Mouse (Mus musculus) liver, embryonic 11.5 days (tissue): ENCODE measurements around the gene Tk1. TPM values are rescaled to one million over a fixed set of nuclear protein-coding genes. Genes with fewer than 3 reads are reported as not detected.

Experiments
- ATAC-seq: fragments of 200-750 bp; cut with Nextera tagmentation; replicated peaks from 2 replicates; pipeline ENCODE4 v1.8.0; 2017; ENCODE audit warnings: moderate number of reproducible peaks, mild to moderate bottlenecking, moderate TSS enrichment, moderate library complexity; ENCODE audit not compliant: low FRiP score
- DNase-seq: peaks from one replicate; pipeline ENCODE4 v3.0.0-alpha.2; 2017; ENCODE audit warnings: low spot score
- H3K27ac ChIP-seq: fragments of 300-500 bp; sonication (generic); 2 replicates; pipeline ENCODE4 v1.5.1; 2014; ENCODE audit warnings: mild to moderate bottlenecking, low read depth, low read length, control low read depth
- H3K27me3 ChIP-seq: fragments of 300-500 bp; sonication (generic); replicated peaks from 2 replicates; pipeline ENCODE4 v1.6.1; 2014; ENCODE audit warnings: low read length, mixed read lengths; ENCODE audit not compliant: control insufficient read depth, insufficient read depth
- H3K36me3 ChIP-seq: fragments of 300-500 bp; sonication (generic); 2 replicates; pipeline ENCODE4 v1.6.1; 2014; ENCODE audit warnings: mild to moderate bottlenecking, low read length, moderate library complexity, mixed read lengths; ENCODE audit not compliant: control insufficient read depth, insufficient read depth
- H3K4me1 ChIP-seq: fragments of 300-500 bp; sonication (generic); replicated peaks from 2 replicates; pipeline ENCODE4 v1.6.1; 2014; ENCODE audit warnings: low read length, mixed read lengths; ENCODE audit not compliant: control insufficient read depth, insufficient read depth
- H3K4me2 ChIP-seq: fragments of 300-500 bp; sonication (generic); 2 replicates; pipeline ENCODE4 v1.6.1; 2014; ENCODE audit warnings: mild to moderate bottlenecking, control low read depth, moderate library complexity
- H3K4me3 ChIP-seq: fragments of 300-500 bp; sonication (generic); 2 replicates; pipeline ENCODE4 v1.5.1; 2014; ENCODE audit warnings: low read depth, low read length, control low read depth
- H3K9ac ChIP-seq: fragments of 300-500 bp; sonication (generic); 2 replicates; pipeline ENCODE4 v1.6.1; 2014; ENCODE audit warnings: low read depth, low read length, control low read depth
- H3K9me3 ChIP-seq: fragments of 300-500 bp; sonication (generic); 2 replicates; pipeline ENCODE4 v1.6.1; 2016; ENCODE audit warnings: low read length, inconsistent platforms, mixed read lengths; ENCODE audit not compliant: control insufficient read depth
- WGBS: fragments of 180-500 bp; shearing (Covaris S2); extraction: QIAGEN DNeasy Blood & Tissue Kit; methylation state at CpG from one replicate; pipeline ENCODE4 v1.1.7; 2014; 5-methylcytosine and 5-hydroxymethylcytosine counted together
- polyA plus RNA-seq: library from polyadenylated mRNA; unstranded; fragments of >200 nt; fragmentation: Nextera tagmentation; extraction: Ambion mirVana; gene quantifications from 2 replicates; pipeline ENCODE4 v1.2.1, GENCODE M21; 2014

The Tk1 gene
- polyA plus RNA-seq, 1 experiment from 2014 or later = 185 TPM

GRCm38 (mm10) chr11:117809407-117810311 is 16.2 kb downstream of the Tk1 start, which contains the start of the genes Gm20708 and Syngr2:
Gm20708 (plus strand) TSS chr11:117809668.
Syngr2 (plus strand) TSS chr11:117809668.
- Histone ChIP-seq H3K4me1 (peaks cover 22% of the 10 kb centered on the region), H3K4me3 (peak within 1 kb of the TSS; percentile 98), H3K27ac (peak within 1 kb of the TSS; percentile 92), H3K4me2 (peak within 1 kb of the TSS; percentile 99), H3K36me3 (peaks cover 25% of the 10 kb centered on the region), H3K27me3 (no peaks in the 10 kb centered on the region), H3K9ac (peak within 1 kb of the TSS; percentile 98), H3K9me3 (no peaks in the 10 kb centered on the region)
- peak; percentile 86 for DNase-seq
- whole genome bisulfite sequencing = under 1% methylated on average over 75 of the region's 75 CpGs
- ATAC-seq = peak; percentile 75

- H3K27me3 ChIP-seq = no peaks in the 10 kb centered on the region
- no peak overlapping the region for H3K4me3 ChIP-seq
- DNase-seq (no peak), ATAC-seq (no peak)
- 95% methylated on average over 6 of the region's 6 CpGs for WGBS
- H3K9me3 ChIP-seq = no peaks in the 10 kb centered on the region
- H3K4me2 ChIP-seq = no peak overlapping the region
- H3K4me1 ChIP-seq = peaks cover 25% of the 10 kb centered on the region
- no peak overlapping the region for H3K27ac ChIP-seq
- no peak overlapping the region for H3K9ac ChIP-seq
- peaks cover 5% of the 10 kb centered on the region; the same call in 1 of the 2 replicates for H3K36me3 ChIP-seq
These were observed 19.1 kb downstream of the Tk1 start for GRCm38 (mm10) chr11:117806781-117807180.

GRCm38 (mm10) chr11:117803166-117803688 is 22.7 kb downstream of the Tk1 start:
- Histone ChIP-seq H3K9ac (no peak overlapping the region), H3K27ac (peak overlapping the region; percentile 1; the same call in 1 of the 2 replicates), H3K4me2 (peak overlapping the region; percentile 2), H3K9me3 (no peaks in the 10 kb centered on the region), H3K4me1 (peaks cover 26% of the 10 kb centered on the region), H3K27me3 (no peaks in the 10 kb centered on the region), H3K36me3 (peaks cover 5% of the 10 kb centered on the region; the same call in 1 of the 2 replicates), H3K4me3 (no peak overlapping the region)
- 84% methylated on average over 3 of the region's 3 CpGs for WGBS
- no peak for DNase-seq
- no peak for ATAC-seq

GRCm38 (mm10) chr11:117801650-117802049 is 24.2 kb downstream of the Tk1 start:
- Histone ChIP-seq H3K9me3 (no peaks in the 10 kb centered on the region), H3K4me2 (peak overlapping the region; percentile 82), H3K4me3 (peak overlapping the region; percentile 24; the same call in 1 of the 2 replicates), H3K27me3 (no peaks in the 10 kb centered on the region), H3K27ac (no peak overlapping the region), H3K4me1 (peaks cover 40% of the 10 kb centered on the region), H3K9ac (no peak overlapping the region), H3K36me3 (peaks cover 5% of the 10 kb centered on the region; the same call in 1 of the 2 replicates)
- ATAC-seq (no peak), DNase-seq (no peak)
- 84% methylated on average over 7 of the region's 7 CpGs for WGBS

- Histone ChIP-seq H3K4me1 (peaks cover 50% of the 10 kb centered on the region), H3K27me3 (no peaks in the 10 kb centered on the region), H3K4me2 (peak overlapping the region; percentile 82), H3K9ac (peak overlapping the region; percentile 66; the same call in 1 of the 2 replicates), H3K4me3 (no peak overlapping the region; the same call in 1 of the 2 replicates), H3K27ac (0 out of 2 replicates have a peak overlapping the region, but pooled peaks have one; percentile 87), H3K36me3 (peaks cover 3% of the 10 kb centered on the region; the same call in 1 of the 2 replicates), H3K9me3 (no peaks in the 10 kb centered on the region)
- no peak for DNase-seq
- ATAC-seq = no peak
- 88% methylated on average over 7 of the region's 7 CpGs for WGBS
These were observed 25.9 kb downstream of the Tk1 start for GRCm38 (mm10) chr11:117800038-117800437.

- peak overlapping the region; percentile 82 for H3K4me2 ChIP-seq
- peak overlapping the region; percentile 87 for H3K27ac ChIP-seq
- DNase-seq = no peak
- H3K36me3 ChIP-seq = peaks cover 3% of the 10 kb centered on the region; the same call in 1 of the 2 replicates
- H3K9ac ChIP-seq = peak overlapping the region; percentile 66
- H3K4me1 ChIP-seq = peaks cover 50% of the 10 kb centered on the region
- H3K4me3 ChIP-seq = peak overlapping the region; percentile 52
- no peak for ATAC-seq
- 56% methylated on average over 5 of the region's 5 CpGs for WGBS
- no peaks in the 10 kb centered on the region for H3K27me3 ChIP-seq
- no peaks in the 10 kb centered on the region for H3K9me3 ChIP-seq
These were observed 26.7 kb downstream of the Tk1 start for GRCm38 (mm10) chr11:117799174-117799573.

GRCm38 (mm10) chr11:117798160-117798541 is 27.7 kb downstream of the Tk1 start:
- 5% methylated on average over 2 of the region's 2 CpGs for WGBS

GRCm38 (mm10) chr11:117797511-117798159 is 28.3 kb downstream of the Tk1 start, which contains the start of gene 6030468B19Rik:
6030468B19Rik (plus strand) TSS chr11:117797660.
- peak; percentile 94 for ATAC-seq
- Histone ChIP-seq H3K27me3 (no peaks in the 10 kb centered on the region), H3K27ac (peak within 1 kb of the TSS; percentile 87)

More at GRCm38 (mm10) chr11:117798160-117798541, 27.7 kb downstream of the Tk1 start:
- peak; percentile 65 for ATAC-seq
- Histone ChIP-seq H3K9ac (peak overlapping the region; percentile 66), H3K27me3 (no peaks in the 10 kb centered on the region), H3K4me3 (peak overlapping the region; percentile 52), H3K27ac (peak overlapping the region; percentile 87), H3K4me1 (peaks cover 49% of the 10 kb centered on the region), H3K4me2 (peak overlapping the region; percentile 82), H3K9me3 (no peaks in the 10 kb centered on the region), H3K36me3 (0 out of 2 replicates have a peak, but pooled peaks cover under 1% of the 10 kb centered on the region)
- DNase-seq = no peak

More at GRCm38 (mm10) chr11:117797511-117798159, 28.3 kb downstream of the Tk1 start, which contains the start of gene 6030468B19Rik:
- H3K36me3 ChIP-seq = no peaks in the 10 kb centered on the region
- peak within 1 kb of the TSS; percentile 52 for H3K4me3 ChIP-seq
- H3K4me2 ChIP-seq = peak within 1 kb of the TSS; percentile 82
- 24% methylated on average over 9 of the region's 9 CpGs for WGBS
- no peaks in the 10 kb centered on the region for H3K9me3 ChIP-seq
- peaks cover 47% of the 10 kb centered on the region for H3K4me1 ChIP-seq
- DNase-seq = peak; percentile 74
- H3K9ac ChIP-seq = peak within 1 kb of the TSS; percentile 66
